Mouse (Mus musculus): ENCODE measurements around the gene Lat2.

DNA sequence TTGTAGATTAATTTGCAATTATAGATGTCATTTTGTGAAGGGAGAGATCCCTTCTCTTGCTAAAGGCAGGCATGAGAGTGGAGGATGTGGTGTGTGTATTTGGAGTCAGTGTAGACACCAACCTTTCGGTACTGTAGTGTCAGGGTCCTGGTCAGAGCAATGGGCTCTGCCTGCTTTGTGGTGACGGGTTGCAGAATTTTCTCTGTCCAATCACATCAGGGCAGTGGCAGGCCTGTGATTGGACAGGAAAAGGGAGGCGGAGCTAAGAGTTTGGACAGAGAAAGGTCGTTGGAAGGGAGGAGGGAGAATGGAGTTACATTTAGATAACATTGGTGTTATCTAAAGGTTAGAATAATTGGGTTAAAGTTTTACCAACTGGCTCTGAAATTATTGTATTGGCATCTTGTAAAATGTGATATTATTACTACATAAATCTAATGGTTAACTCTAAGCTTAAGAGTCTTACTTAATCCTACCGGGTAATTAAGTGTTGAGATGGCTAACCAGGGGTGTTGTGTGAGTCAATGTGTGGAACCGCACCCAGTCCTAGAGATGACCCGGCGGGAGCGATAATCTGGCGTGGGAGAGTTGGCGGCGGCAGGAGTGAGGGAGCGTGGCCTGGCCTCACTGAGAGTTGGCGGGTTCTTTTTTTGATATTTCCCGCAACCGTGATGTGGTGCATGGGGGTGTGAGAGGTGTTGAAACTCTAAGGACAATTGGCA is 54.2 kb downstream of the Lat2 start:
- TF ChIP-seq CTCF (IDR thresholded peaks at IDR 0.05; ENCODE audit: insufficient read depth, low read depth, low read length) (no peak), POLR2A (IDR thresholded peaks at IDR 0.05; ENCODE audit: insufficient read depth, low read depth, low read length) (no peak)
